7 mouse cellular contexts compared by ENCODE assay signal in genomic region chr2:109693178-109694115, GRCm38 (mm10). TPM values are rescaled to one million over a fixed set of nuclear protein-coding genes. Genes with fewer than 3 reads are reported as not detected.
A peak's percentile ranks its signal among the peaks of the same experiment; 100 is the strongest.
DNase-seq lines count a peak whose midpoint lies in the region; ATAC-seq and TF ChIP-seq lines count a peak whose summit lies in the region.

No protein-coding gene starts in this region.

- no peaks in the 10 kb centered on the region for H3K27me3 ChIP-seq in Patski
- H3K27me3 ChIP-seq in forebrain, embryonic 15.5 days, result peaks cover 65% of the 10 kb centered on the region
- 0 out of 2 replicates have a peak, but pooled peaks cover 6% of the 10 kb centered on the region for H3K27me3 ChIP-seq in hindbrain, embryonic 15.5 days
- peaks cover 28% of the 10 kb centered on the region for H3K27me3 ChIP-seq in limb, embryonic 10.5 days (ENCODE audit: low read depth, poor library complexity, severe bottlenecking)
- peaks cover 4% of the 10 kb centered on the region for H3K27me3 ChIP-seq in midbrain, embryonic 11.5 days (ENCODE audit: control insufficient read depth, insufficient read depth, low read length)

- H3K9ac ChIP-seq in forebrain, embryonic 15.5 days (replicated peaks), result peak overlapping the region; percentile 32
- peak overlapping the region; percentile 45 for H3K9ac ChIP-seq in hindbrain, embryonic 15.5 days
- peak overlapping the region; percentile 58 for H3K9ac ChIP-seq in midbrain, embryonic 11.5 days (ENCODE audit: low read length)

- peaks cover 38% of the 10 kb centered on the region for H3K4me1 ChIP-seq in forebrain, embryonic 15.5 days
- H3K4me1 ChIP-seq in hindbrain, embryonic 15.5 days (replicated peaks), result peaks cover 30% of the 10 kb centered on the region
- peaks cover 47% of the 10 kb centered on the region for H3K4me1 ChIP-seq in limb, embryonic 10.5 days
- peaks cover 9% of the 10 kb centered on the region; the same call in 1 of the 2 replicates for H3K4me1 ChIP-seq in midbrain, embryonic 11.5 days (ENCODE audit: control insufficient read depth, insufficient read depth, low read length)

- no peak overlapping the region for H3K27ac ChIP-seq in forebrain, embryonic 15.5 days (replicated peaks)
- H3K27ac ChIP-seq in hindbrain, embryonic 15.5 days (replicated peaks), result no peak overlapping the region
- H3K27ac ChIP-seq in limb, embryonic 10.5 days, result peak overlapping the region; percentile 84
- H3K27ac ChIP-seq in midbrain, embryonic 11.5 days (ENCODE audit: low read depth, low read length), result no peak overlapping the region

- CTCF ChIA-PET in Patski (lab: Charles Lee), result interaction anchor here (1.3 to 2.9 kb wide), 4 partner anchors 9 to 1007 kb away, joined by 3 to 9 read pairs (median 5); partner anchors contain the start of gene Lin7c

- TF ChIP-seq CTCF in Patski (IDR thresholded peaks at IDR 0.05), result no peak

- H3K4me3 ChIP-seq in forebrain, embryonic 15.5 days, result peak overlapping the region; percentile 53
- peak overlapping the region; percentile 58 for H3K4me3 ChIP-seq in hindbrain, embryonic 15.5 days
- peak overlapping the region; percentile 71 for H3K4me3 ChIP-seq in limb, embryonic 10.5 days
- peak overlapping the region; percentile 50 for H3K4me3 ChIP-seq in midbrain, embryonic 11.5 days (ENCODE audit: low read depth, low read length)

- in situ Hi-C loops in Patski (cut with MboI; ENCODE audit: low pct_unique_long_range_greater_than_20kb), result loop anchor here (5.0 to 25.0 kb wide), 4 partner anchors 806 to 1726 kb away; no protein-coding TSS in a partner anchor

- H3K36me3 ChIP-seq in forebrain, embryonic 15.5 days, result no peaks in the 10 kb centered on the region
- H3K36me3 ChIP-seq in hindbrain, embryonic 15.5 days, result no peaks in the 10 kb centered on the region
- H3K36me3 ChIP-seq in limb, embryonic 10.5 days, result no peaks in the 10 kb centered on the region
- H3K36me3 ChIP-seq in midbrain, embryonic 11.5 days (ENCODE audit: control insufficient read depth, insufficient read depth, low read length), result no peaks in the 10 kb centered on the region

- no peak for DNase-seq in Patski (ENCODE audit: low read depth, low spot score)
- peak; percentile 82 for DNase-seq in limb, embryonic 10.5 days (ENCODE audit: low spot score)
- peak; percentile 97 for DNase-seq in midbrain, embryonic 11.5 days (ENCODE audit: low spot score, missing footprints)
- peak; percentile 18 for DNase-seq in urinary bladder, postnatal 25 days (ENCODE audit: low spot score)

- H3K4me2 ChIP-seq in forebrain, embryonic 15.5 days (replicated peaks), result peak overlapping the region; percentile 76
- peak overlapping the region; percentile 89 for H3K4me2 ChIP-seq in hindbrain, embryonic 15.5 days
- peak overlapping the region; percentile 94 for H3K4me2 ChIP-seq in midbrain, embryonic 11.5 days

- ATAC-seq in Patski, result peak; percentile 72
- ATAC-seq in cerebellum, adult (ENCODE audit: insufficient number of reproducible peaks, low FRiP score, low TSS enrichment), result peak; percentile 69
- ATAC-seq in forebrain, embryonic 15.5 days (replicated peaks), result peak; percentile 62
- ATAC-seq in hindbrain, embryonic 15.5 days (ENCODE audit: low FRiP score, low read depth), result peak; percentile 80
- peak; percentile 75 for ATAC-seq in midbrain, embryonic 11.5 days (ENCODE audit: low FRiP score)

- no peaks in the 10 kb centered on the region for H3K9me3 ChIP-seq in forebrain, embryonic 15.5 days
- no peaks in the 10 kb centered on the region for H3K9me3 ChIP-seq in hindbrain, embryonic 15.5 days
- H3K9me3 ChIP-seq in limb, embryonic 10.5 days (replicated peaks), result no peaks in the 10 kb centered on the region
- no peaks in the 10 kb centered on the region for H3K9me3 ChIP-seq in midbrain, embryonic 11.5 days (ENCODE audit: control insufficient read depth, low read length)

- POLR2A ChIA-PET in Patski (lab: Charles Lee), result interaction anchor here (0.8 to 1.1 kb wide), 4 partner anchors 9 to 1006 kb away, joined by 3 to 6 read pairs (median 4); partner anchors contain the start of gene Lin7c

- WGBS in forebrain, embryonic 15.5 days, result under 1% methylated on average over 67 of the region's 67 CpGs
- WGBS in hindbrain, embryonic 15.5 days, result under 1% methylated on average over 66 of the region's 67 CpGs
- under 1% methylated on average over 67 of the region's 67 CpGs for WGBS in limb, embryonic 10.5 days
- under 1% methylated on average over 67 of the region's 67 CpGs for WGBS in midbrain, embryonic 11.5 days

RNA-seq across cellular contexts. Expression of gene Bdnf, which starts 18.9 kb away (rescaled TPM):
- 15.4 TPM for polyA plus RNA-seq in Patski (2021)
- polyA plus RNA-seq in forebrain, embryonic 15.5 days (2015; fragmentation: Nextera tagmentation; extraction: Ambion mirVana), result 2.4 and 2.5 TPM in 2 replicates
- polyA plus RNA-seq in hindbrain, embryonic 15.5 days (2015; fragmentation: Nextera tagmentation; extraction: Ambion mirVana), result 5.1 and 5.3 TPM in 2 replicates
- polyA plus RNA-seq in limb, embryonic 10.5 days (2016; fragmentation: Nextera tagmentation; extraction: Ambion mirVana), result 2.4 and 5.3 TPM in 2 replicates
- 1.3 and 1.7 TPM in 2 replicates for polyA plus RNA-seq in midbrain, embryonic 11.5 days (2014; fragmentation: Nextera tagmentation; extraction: Ambion mirVana)
